Mouse (Mus musculus): ENCODE data around the gene Cox5a. TPM values are rescaled to one million over a fixed set of nuclear protein-coding genes. Genes with fewer than 3 reads are reported as not detected.

The Cox5a gene
- 1,000 to 10,000 TPM; 1,447 to 1,511 TPM for total RNA-seq (2021)
- long read RNA-seq, experiment 1, transcript Cox5a-201 (5 exons, 645 nt): major isoform, 2,780 of 2,904 reads
- long read RNA-seq, experiment 1, partial matches to known transcripts: 103 of 2,904 reads
- long read RNA-seq, experiment 1, other reads (novel, unspliced or antisense): 21 of 2,904 reads
- long read RNA-seq, experiment 2, transcript Cox5a-201 (5 exons, 645 nt): major isoform, 1,872 of 1,937 reads
- long read RNA-seq, experiment 2, partial matches to known transcripts: 45 of 1,937 reads
- long read RNA-seq, experiment 2, other reads (novel, unspliced or antisense): 20 of 1,937 reads

DNA sequence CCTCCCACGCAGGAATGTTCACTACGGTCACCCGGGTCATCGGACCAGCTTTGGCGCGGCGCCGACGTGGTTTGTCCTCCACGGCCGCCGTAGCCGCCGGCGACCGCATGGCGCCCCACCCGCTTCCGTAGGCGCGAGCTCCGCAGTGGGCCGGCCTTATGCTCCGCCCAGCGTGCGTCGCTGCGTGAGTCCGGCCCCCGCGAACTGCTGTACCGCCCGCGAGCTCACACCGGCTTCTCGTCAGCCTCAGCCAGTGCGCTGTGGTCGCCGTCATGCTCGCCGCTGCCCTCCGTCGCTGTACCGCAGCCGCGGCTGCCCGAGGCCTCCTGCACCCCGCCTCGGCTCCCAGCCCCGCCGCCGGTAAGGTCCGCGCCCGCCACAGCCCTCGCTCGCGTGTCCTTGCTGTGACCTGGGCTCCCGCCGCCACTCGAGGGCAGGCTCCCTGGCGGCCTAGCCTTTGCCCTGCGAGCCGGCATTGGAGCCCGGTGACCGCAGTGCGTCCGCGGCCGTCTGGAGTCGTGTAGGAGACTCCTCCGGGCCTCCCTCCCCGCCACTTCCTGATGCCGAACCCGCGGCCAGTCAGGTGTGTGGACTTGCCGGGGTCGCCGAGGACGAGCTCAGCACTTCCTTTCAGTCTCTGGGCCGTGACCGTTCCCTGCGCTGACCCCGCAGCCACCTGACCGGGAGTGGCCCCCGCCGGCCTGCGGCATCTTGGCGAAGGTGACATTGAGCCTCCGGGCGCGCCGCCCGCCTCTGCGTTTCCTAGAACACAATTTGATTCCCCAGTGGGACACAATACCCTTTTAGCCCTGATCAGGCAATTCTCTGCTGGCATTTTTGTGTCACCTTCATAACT is at the start of gene Cox5a:
Gene Cox5a (plus strand): TSS at position 219 of the 856 bp plus-strand sequence.
- DNase-seq: peak; percentile 96

DNA sequence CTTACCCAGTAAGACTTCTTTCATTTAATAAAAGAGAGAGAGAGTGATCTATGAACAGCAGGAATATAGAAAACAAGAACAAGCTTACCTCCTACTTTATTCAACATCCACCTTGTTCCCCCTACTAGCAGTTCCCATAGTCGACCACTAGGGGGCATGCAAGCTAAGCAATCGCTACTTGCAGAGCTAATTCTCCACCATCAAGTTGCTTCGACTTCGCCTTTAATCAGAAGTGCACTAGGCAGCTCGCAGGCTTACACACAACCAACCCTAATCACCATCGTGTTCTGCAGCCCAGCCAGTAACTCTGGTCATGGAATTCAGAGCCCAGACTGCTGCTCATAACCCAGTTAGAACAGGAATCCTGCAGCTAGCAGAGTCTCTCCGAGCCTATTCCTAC is 35.3 kb upstream of the Cox5a start:
- peak; percentile 30 for DNase-seq

DNA sequence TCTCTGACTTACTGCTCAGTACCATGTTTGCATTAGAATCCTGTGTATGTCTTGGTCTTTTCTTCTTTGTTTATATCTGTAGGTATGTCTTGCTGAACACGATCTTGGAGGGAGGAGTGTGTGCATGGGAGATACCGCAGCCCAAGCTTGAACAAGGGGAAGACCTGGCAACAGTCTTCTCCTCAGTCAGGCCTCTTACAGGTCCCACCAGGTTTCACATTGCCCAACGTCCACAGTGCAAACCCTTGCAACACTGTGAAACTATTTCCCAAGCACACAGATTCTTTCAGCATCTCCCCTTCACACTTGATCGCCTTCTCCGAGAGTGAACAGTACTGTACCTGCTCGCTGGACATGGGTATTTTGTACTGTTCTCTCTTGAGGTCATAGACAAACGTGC is 33.3 kb upstream of the Cox5a start:
- no peak for DNase-seq

DNA sequence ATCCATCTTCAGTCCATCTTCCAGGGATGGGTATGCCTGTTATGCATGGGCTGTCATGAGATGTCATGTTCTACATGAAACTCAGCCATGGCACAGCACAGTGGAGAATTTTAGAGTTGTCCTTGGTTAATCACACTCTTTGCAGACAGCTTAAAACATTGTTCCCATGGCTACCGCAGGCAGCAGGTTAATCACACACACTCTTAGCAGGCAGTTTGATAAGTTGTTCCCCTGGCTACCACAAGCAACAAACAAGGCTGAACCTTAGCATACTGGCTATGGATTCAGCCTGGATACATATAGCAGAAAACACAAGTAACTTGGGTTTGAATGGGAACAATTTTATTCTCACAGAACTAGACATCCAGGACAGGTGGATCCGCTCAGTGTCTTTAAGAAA is 27.5 kb upstream of the Cox5a start:
- no peak for DNase-seq

DNA sequence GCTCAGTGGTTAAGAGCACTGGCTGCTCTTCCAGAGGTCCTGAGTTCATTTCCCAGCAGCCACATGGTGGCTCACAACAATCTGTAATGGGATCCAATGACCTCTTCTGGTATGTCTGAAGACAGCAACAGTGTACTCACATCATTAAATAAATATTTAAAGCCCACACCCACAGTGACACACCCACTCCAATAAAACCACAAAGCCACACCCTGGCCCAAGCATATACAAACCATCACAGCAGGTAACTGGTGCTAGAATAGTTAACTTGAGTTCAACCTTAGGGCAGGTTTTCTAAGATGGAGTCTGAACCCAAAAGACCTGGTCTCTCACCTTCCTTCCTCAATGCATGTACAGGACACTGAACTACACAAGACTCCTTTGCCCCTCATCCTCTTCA is 26.1 kb upstream of the Cox5a start:
- no peak for DNase-seq

DNA sequence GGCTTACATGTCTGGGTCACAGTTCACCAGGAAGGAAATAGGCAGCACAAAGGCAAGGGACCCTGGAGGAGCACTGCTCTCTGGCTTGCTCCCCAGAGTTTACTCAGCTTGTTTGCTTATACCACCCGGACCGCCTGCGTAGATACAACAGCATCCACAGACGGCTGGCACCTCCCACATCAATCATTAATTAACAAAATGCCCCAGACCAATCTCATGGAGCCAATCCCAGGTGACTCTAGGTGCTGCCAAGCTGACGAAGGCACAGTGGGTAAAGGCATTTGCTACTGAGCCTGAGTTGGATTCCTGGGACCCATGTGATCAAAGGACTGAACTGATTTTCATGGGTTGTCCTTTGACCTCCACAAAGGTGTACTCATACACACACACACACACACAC is 23.8 kb upstream of the Cox5a start:
- DNase-seq: no peak

DNA sequence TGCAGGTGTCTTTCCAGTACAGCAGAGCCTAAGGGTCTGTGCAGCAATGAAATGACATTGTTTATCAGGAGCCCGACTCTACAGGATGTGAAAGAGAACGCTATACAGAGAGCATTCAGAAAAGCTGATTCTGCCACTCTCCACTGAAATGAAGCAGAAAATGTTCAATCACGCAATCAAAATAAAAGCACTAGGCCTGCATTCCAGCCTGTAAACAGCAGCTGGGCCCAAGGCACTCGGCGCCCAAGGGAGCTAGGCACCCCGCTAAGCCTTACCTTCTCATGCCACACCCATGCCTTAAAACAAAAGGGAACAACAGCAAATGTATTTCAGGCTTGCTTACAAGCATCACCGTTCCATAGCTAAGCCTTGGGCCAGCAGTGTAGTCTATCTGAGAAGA is 22.5 kb upstream of the Cox5a start:
- DNase-seq: no peak

DNA sequence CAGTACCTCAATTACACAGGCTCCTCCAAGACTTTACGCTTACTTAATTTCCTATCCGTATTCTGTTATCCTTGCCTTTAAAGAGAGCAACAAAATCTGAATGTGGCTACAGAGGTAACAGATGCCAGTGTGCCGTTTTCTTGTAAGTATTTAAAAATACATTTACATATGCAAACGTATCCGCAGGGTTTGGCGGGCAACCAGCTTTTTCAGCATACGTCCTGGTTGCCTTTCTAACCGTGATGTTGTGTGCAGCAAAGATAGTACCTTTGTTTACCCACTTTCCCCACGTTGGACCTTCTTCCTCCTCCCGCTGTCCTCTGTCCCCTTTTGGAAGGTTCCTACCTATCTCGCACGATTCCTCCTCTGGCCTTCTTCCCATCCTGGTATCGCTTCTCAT is 19.6 kb upstream of the Cox5a start:
- no peak for DNase-seq

DNA sequence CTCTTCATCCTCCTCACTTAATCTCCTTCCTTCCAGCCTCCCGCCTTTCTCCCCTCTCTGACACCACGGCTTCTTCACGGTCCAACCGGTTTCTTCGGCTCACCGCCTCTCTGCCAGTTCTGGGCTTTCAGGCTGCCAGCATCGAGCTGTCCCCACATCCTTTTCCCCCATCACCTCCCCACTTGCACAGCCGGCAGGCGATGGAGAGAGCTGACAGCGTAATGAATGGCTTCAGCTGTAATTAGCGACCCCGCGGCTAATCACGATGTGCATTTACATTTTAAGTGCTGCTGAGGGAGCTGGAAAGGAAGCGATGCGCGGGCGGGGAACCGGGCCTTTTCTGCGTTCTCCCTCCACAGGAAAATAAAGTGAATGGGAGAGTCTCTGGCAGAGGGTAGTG is 19.2 kb upstream of the Cox5a start:
- no peak for DNase-seq

DNA sequence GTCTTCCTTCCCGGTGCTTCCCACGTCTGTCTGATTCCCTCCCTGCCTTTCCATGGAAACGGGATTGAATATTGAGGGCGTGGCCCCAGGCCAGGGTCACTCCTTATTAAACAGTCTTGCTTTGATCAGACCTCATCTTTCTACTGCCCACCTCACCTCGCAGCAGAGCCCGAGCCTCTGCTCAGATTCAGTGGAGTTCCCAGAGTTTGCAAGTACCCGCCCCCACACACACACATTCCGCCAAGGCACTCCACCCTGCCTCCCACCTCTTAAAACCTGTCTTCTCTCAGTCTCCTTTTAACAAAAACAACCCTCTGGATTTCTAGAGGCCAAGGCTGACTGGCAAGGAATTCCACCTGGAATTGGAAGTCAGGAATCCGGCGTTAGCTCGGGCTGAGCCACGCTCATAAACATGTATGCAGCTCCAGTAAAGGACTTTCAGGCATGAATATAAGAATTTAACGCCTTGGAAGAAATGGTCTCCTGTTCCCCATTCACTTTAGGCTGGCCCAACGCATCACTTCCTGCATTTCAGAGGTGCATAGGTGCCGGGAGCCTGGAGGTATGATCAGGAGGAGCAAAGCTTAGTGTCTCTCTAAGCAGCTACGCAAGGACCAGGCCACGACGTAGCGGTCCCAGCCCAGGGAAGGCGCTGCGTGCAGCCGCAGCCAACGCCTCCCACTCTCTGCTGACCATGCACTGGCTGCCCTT is 18.0 kb upstream of the Cox5a start:
- DNase-seq: no peak

DNA sequence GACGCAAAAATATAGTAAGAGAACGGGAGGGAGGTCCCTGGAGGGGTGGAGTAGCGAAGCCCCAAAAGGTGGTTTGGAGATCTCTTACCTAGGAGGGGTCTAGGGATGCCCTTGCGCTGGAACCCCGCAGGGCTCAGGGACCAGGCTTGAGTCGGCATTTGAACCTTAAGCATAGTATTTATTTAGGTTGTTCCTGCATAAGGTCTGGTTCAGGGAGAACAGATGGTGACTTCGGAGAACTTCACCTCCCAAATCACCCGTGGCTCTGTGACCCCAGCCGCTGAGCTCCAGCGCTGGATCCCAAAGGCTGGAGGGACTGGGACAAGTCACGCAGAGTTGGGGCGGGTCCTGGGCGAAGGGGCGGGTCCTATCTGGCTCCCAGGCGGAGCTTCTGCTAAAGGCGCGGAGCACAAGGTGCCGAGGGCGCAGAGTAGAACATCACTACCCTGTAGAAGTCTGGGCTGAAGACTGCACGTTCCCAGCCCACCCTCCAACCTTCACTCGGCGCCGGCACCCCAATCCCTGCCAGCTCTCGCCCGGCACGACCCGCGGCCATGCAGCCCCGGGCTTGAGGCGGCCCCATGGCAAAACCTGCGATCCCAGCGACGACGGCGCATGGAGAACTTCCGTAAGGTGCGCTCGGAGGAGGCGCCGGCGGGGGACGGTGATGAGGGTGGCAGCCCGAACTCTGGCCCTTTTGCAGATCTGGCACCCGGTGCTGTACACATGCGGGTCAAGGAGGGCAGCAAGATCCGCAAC is 17.3 kb upstream of the Cox5a start, which contains the start of gene Rpp25:
Gene Rpp25 (plus strand): TSS at position 405 of the 759 bp plus-strand sequence.
- DNase-seq: peak; percentile 23

DNA sequence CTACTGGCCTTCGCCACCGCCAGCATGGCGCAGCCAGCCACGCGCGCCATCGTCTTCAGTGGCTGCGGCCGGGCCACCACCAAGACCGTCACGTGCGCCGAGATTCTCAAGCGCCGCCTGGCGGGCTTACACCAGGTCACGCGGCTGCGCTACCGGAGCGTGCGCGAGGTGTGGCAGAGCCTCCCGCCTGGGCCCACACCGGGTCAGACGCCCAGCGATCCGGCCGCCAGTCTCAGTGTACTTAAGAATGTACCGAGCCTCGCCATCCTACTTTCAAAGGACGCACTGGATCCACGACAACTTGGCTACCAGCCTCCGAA is 16.7 kb upstream of the Cox5a start:
- peak; percentile 10 for DNase-seq

DNA sequence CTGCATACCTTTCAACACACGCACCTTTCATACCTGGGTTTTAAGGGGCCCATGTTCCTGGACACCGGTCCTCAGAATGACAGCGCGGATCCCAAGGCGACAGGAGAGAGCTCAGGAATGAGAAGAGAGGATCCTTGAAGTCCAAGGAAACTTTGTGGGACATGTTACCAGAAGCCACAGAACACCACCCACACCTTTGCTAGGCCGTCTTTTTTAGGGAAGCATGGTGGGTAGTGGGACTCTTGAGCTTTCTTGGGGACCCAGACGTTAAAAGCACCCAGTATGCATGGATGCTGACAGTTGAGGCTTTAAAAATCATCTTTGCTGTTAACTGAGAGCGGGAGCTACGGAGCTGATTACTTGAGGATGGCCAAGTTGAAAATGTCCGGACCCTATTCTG is 16.2 kb upstream of the Cox5a start:
- no peak for DNase-seq

DNA sequence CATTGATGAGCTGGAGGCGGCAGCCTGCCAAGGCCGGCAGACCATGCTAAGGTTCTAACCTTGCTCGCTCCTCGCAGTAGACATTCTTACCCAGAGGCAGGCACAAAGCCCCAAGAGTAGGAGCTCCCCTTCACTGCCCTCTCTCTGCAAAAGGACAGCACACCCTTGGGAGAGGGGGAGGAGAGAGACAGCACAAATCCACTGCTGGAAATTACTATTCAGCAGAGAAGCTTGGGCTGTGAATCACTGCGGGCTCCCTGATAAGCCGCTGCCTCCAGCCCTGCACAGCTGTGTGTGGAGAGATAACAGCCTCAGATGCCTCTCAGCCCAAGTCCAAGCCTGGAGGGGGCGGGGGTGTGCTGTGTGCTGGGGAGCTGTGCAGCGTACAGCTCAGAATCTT is 15.4 kb upstream of the Cox5a start:
- no peak for DNase-seq

DNA sequence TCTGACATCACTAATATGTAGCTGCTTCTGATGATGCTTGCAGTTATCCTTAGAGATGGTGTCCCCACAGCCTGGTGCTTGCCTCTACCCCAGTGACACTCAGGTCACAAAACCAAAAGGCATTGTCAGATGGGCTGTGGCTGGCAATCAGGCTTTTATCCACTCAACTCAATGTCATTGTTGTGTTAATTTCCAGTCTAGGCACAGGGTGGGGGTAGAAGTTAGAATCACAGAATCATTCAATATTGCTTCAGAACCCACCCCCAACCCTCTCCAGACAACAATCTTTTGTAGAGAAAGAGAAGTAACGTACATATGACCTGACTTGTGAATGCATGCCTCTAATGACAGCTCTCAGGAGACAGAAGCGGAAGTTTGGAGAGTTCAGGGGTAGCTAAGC is 10.5 kb upstream of the Cox5a start:
- no peak for DNase-seq

DNA sequence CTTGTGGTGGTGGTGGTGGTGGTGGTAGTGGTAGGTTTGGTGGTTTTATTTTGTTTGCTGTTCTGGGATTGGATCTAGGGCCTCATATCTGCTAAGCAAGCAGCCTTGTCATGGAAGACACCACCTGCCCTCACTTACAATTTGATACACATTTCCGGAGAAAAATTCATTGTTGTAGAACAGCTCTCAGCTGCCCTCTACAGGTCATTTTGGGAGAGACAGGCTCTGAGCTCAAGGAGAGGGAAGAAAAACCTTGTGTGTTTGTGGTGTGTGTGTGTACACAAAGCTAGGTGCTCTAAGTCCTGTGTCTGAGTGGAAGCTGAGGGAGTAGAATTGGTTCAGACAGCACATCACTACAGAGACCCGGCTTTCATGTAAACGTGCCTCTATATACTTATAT is 4.0 kb upstream of the Cox5a start:
- no peak for DNase-seq

DNA sequence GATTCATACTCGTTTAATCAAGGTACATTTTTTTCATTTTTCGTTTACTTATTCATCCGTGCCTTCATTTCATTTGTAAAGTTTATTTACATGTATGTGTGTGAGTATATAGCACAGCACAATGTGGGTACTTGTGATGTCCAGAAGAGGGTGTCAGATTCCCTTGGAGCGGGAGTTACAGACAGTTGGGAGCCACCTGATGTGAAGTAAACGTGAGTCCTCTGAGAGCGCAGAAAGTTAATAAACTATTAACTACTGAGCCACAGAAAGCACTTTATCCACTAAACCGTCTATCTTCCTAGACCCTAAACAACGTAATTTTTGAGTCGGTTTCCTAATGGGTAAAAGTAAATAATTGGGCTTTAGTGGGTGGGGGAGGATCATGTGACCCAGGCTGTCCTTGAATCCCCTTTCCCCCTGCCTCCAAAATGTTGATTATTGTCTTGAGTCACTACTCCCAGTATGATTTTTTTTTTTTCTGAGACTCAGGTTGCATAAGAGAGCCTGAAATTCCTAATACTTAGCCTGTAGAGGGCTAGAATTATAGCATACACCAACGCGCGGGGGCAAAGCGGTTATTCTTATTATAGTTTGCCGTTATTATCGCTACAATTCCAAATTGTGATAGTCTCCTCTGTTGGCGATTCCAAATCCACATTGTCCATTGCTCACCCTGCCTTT is 559 bp upstream of the Cox5a start:
- DNase-seq: no peak

DNA sequence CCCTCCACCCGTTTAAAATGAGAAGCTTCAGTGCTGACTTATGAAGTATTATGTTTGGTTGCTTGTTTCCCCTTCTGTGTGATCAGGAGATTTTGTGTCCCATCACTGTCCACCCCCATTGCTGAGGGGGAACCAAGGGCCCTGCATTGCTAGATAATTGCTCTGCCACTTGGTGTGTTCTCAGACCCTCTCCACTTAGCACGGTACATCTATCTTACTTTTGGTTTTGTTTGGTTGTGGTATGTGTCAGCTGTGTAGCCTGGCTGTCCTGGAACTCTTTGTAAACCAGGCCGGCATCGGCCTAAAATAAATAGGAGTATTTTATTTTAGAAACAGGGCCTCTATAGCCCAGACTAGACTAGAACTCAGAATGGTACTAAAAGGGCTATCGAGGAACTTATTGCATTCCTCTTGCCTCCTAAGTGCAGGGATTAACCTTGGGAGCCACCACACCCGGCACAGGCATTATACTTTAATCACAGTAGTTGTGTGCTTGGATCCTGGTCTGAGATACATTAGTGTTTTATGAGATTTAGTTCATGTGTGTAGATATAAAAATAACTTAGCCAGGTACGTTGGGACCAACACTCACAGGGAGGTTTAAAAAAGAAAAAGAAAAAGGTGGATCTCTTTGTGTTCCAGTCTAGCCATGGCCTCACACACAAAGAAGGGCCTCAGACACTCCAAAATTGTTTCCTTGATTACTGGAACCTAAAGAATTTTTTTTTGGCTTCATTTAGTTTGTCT is 1.2 kb downstream of the Cox5a start:
- no peak for DNase-seq

DNA sequence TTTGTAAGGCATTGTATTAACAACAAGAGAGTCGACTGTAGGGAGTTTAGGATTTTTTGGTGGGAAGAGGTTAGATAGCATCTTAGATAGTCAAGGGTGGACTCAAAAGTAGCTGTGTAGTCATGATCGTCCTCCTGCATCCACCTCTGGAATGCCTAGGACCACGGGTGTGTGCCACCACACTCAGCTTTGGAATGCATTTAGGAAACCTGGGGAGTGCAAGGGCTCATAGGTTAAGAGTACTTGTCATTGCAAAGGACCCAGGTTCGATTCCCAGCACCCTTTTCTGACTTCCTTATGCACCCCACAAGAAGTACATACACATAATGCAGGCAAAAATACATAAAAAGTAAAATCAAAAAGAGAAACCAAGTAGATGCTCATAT is 1.8 kb downstream of the Cox5a start:
- no peak for DNase-seq

DNA sequence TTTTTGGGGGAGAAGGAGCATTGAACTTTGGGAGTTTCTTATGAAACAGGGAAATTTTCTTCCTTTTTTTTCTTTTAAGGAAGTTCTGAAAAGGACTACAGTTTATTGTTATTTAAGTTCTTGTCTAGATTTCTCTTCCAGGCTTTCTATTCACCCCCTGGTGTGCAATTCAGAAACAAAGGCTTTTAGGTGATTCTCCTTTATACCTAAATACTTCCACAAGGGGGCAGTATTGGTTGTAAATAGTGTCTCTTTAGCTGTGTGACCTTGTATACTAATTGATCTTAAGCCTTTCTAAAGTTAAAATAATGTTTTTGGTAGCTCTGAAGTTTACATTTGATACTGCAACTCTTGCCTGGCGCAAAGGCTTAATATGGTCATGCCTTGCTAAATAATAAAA is 2.7 kb downstream of the Cox5a start:
- no peak for DNase-seq

DNA sequence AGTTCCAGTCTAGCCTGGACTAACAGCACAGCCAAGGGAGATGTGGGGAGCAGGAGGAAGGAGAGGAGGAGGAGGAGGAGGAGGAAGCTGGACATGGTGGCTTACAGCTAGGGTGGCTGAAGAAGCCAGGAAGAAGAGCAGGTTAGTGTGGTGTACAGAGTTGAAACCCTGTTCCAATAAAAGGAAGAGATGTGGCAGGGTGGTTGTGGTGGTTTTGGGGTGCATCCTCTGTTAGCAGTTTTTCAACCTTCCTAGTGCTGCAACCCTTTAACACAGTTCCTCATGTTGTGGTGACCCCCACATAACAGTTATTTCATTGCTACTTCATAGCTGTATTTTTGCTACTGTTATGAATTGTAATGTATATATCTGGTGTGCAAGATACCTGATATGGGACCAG is 3.4 kb downstream of the Cox5a start:
- DNase-seq: no peak
